ENCODE assay signal across 20 mouse cellular contexts in genomic region chr3:85583194-85583593, GRCm38 (mm10). TPM values are rescaled to one million over a fixed set of nuclear protein-coding genes. Genes with fewer than 3 reads are reported as not detected.
DNase-seq lines count a peak whose midpoint lies in the region; ATAC-seq and TF ChIP-seq lines count a peak whose summit lies in the region.
"Had no signal": no experiment of that assay in that cellular context is flagged by ENCODE, and none has a peak within 500 bp of the region (broad histone marks: within the 10 kb centered on the region; RNA-seq: fewer than 3 reads in every experiment).

No protein-coding gene starts in this region.

- no peak for DNase-seq in frontal cortex, adult 2 months (ENCODE audit: extremely low spot score in 1 of 2, low spot score in 1 of 2)
- DNase-seq in left cerebral cortex, adult 2 months (ENCODE audit: extremely low spot score in 1 of 2, low spot score in 2 of 2), result no peak
- DNase-seq in left cerebral cortex, postnatal 10 days (ENCODE audit: extremely low spot score in 1 of 2, low spot score in 2 of 2), result no peak
- DNase-seq: cerebellum, adult 8-10 months; gastrocnemius, postnatal 25 days; heart, adult 18-20 months; heart, postnatal 10 days; heart, postnatal 36 days had no signal

- intact Hi-C loops in left cerebral cortex, adult 2 months (cut with DNase I), result no loop called here
- intact Hi-C loops in left cerebral cortex, postnatal 10 days (cut with DNase I), result no loop called here

- H3K79me2 ChIP-seq in myocyte (ENCODE audit: control insufficient read depth, insufficient read depth), result no peaks in the 10 kb centered on the region

- H3K4me3 ChIP-seq in left cerebral cortex, adult 2 months, result no peak overlapping the region
- no peak overlapping the region for H3K4me3 ChIP-seq in myocyte
- H3K4me3 ChIP-seq: forebrain, embryonic 10.5 days; forebrain, embryonic 13.5 days; heart, embryonic 12.5 days; heart, embryonic 15.5 days; hindbrain, embryonic 10.5 days; hindbrain, embryonic 13.5 days; intestine, embryonic 15.5 days had no signal

- no peak overlapping the region for H3K4me2 ChIP-seq in myocyte (ENCODE audit: low read depth)
- H3K4me2 ChIP-seq: forebrain, embryonic 13.5 days; heart, embryonic 12.5 days; heart, embryonic 15.5 days; hindbrain, embryonic 13.5 days; intestine, embryonic 15.5 days had no signal

- H3K27ac ChIP-seq in left cerebral cortex, adult 2 months, result peak overlapping the region; percentile 60
- H3K27ac ChIP-seq: forebrain, embryonic 10.5 days; forebrain, embryonic 13.5 days; heart, embryonic 15.5 days; hindbrain, embryonic 10.5 days; hindbrain, embryonic 13.5 days; intestine, embryonic 15.5 days had no signal

- no peaks in the 10 kb centered on the region for H3K27me3 ChIP-seq in myocyte (ENCODE audit: control insufficient read depth, insufficient read depth, insufficient read length)
- H3K27me3 ChIP-seq: forebrain, embryonic 13.5 days; heart, embryonic 12.5 days; heart, embryonic 15.5 days; hindbrain, embryonic 13.5 days; intestine, embryonic 15.5 days had no signal

- TF ChIP-seq CTCF in left cerebral cortex, adult 2 months (IDR thresholded peaks at IDR 0.05), result no peak

- peak; percentile 84 for ATAC-seq in frontal cortex, adult (ENCODE audit: low TSS enrichment)
- no peak for ATAC-seq in activated CD4-positive, CD25-positive, alpha-beta regulatory T cell, adult 4 months
- ATAC-seq: forebrain, embryonic 13.5 days; forebrain, embryonic 16.5 days; hindbrain, embryonic 16.5 days; intestine, embryonic 15.5 days had no signal

- no peaks in the 10 kb centered on the region for H3K36me3 ChIP-seq in myocyte (ENCODE audit: control insufficient read depth, insufficient read depth)
- H3K36me3 ChIP-seq: forebrain, embryonic 10.5 days; heart, embryonic 12.5 days; heart, embryonic 15.5 days; hindbrain, embryonic 10.5 days; intestine, embryonic 15.5 days had no signal

- no peak overlapping the region for H3ac ChIP-seq in myocyte (ENCODE audit: control insufficient read depth, insufficient read length)

- TF ChIP-seq POLR2A in myocyte (IDR thresholded peaks at IDR 0.05; ENCODE audit: insufficient read length, low read depth), result no peak

TF ChIP-seq in myocyte, 11 proteins besides CTCF, POLR2A, EP300 and RAD21:
- TF ChIP-seq REST (IDR thresholded peaks at IDR 0.05; ENCODE audit: insufficient read depth, insufficient read length), result no peak
- TF ChIP-seq MYOD1 (IDR thresholded peaks at IDR 0.05; ENCODE audit: control insufficient read depth in 1 of 3, insufficient read length in 2 of 3, low read depth in 2 of 3), result peak; percentile 12 to 64 (median 40)
- TF ChIP-seq TCF12 (IDR thresholded peaks at IDR 0.05; ENCODE audit: insufficient read depth, poor library complexity, severe bottlenecking), result no peak
- TF ChIP-seq CEBPB (IDR thresholded peaks at IDR 0.05; ENCODE audit: insufficient read depth, poor library complexity, severe bottlenecking), result no peak
- TF ChIP-seq MAX (IDR thresholded peaks at IDR 0.05; ENCODE audit: low read depth), result no peak
- no peak for TF ChIP-seq E2F4 (IDR thresholded peaks at IDR 0.05; ENCODE audit: insufficient read depth)
- no peak for TF ChIP-seq USF1 (IDR thresholded peaks at IDR 0.05; ENCODE audit: low read depth)
- no peak for TF ChIP-seq TCF3 (IDR thresholded peaks at IDR 0.05; ENCODE audit: insufficient read length, low read depth)
- no peak for TF ChIP-seq POLR2AphosphoS2 (IDR thresholded peaks at IDR 0.05; ENCODE audit: insufficient read length, low read depth)
- no peak for TF ChIP-seq SRF (IDR thresholded peaks at IDR 0.05; ENCODE audit: control insufficient read depth, insufficient read length, low read depth)
- peak in 1 of 3 experiments; percentile 52 for TF ChIP-seq MYOG (IDR thresholded peaks at IDR 0.05; ENCODE audit: control insufficient read depth in 1 of 3, insufficient read depth in 1 of 3, insufficient read length in 2 of 3, low read depth in 2 of 3)
TF ChIP-seq in myocyte: peak in this region for 2.

RNA-seq across cellular contexts. Expression of gene Gatb, which starts 9.3 kb away (rescaled TPM):
- polyA plus RNA-seq in frontal cortex, adult 2 months (2012; rRNA removed), result 14.6 and 16.6 TPM in 2 replicates
- total RNA-seq in left cerebral cortex, adult 2 months (2021), result 10 to 100 TPM; 20.4 to 20.6 TPM
- total RNA-seq in left cerebral cortex, postnatal 10 days (2021), result 10 to 100 TPM; 18.3 to 21.6 TPM
- polyA plus RNA-seq in myocyte (2012; fragmentation: generic; extraction: Trizol), result 14.3 TPM
- 10 to 100 TPM; 13.4 to 14.6 TPM for polyA plus RNA-seq in activated CD4-positive, CD25-positive, alpha-beta regulatory T cell, adult 4 months (2017; shearing (Covaris generic))
